Comparison of ENCODE assay signal across 12 mouse cellular contexts in genomic region chr13:53052806-53053205, GRCm38 (mm10).
"Had no signal": no experiment of that assay in that cellular context is flagged by ENCODE, and none has a peak within 500 bp of the region (broad histone marks: within the 10 kb centered on the region; RNA-seq: fewer than 3 reads in every experiment).

No protein-coding gene starts in this region.

- H3K4me2 ChIP-seq: kidney, embryonic 15.5 days; limb, embryonic 12.5 days; midbrain, embryonic 12.5 days had no signal

- H3K9me3 ChIP-seq: kidney, embryonic 15.5 days; midbrain, embryonic 12.5 days had no signal

- H3K4me1 ChIP-seq: midbrain, embryonic 12.5 days had no signal

- DNase-seq: kidney, adult 11 months; kidney, postnatal 14 days; layer of hippocampus, postnatal 36 days; lung, adult 18-20 months; right cerebral cortex, adult 18-20 months; right cerebral cortex, postnatal 25 days; thymus, adult 18-20 months; thymus, postnatal 14 days had no signal

- H3K9ac ChIP-seq: kidney, embryonic 15.5 days; limb, embryonic 12.5 days; liver, embryonic 14.5 days; midbrain, embryonic 12.5 days had no signal

- H3K36me3 ChIP-seq: kidney, embryonic 15.5 days; limb, embryonic 12.5 days; midbrain, embryonic 12.5 days had no signal

- H3K4me3 ChIP-seq: kidney, embryonic 15.5 days; limb, embryonic 12.5 days; midbrain, embryonic 12.5 days had no signal

- H3K27me3 ChIP-seq: kidney, embryonic 15.5 days; limb, embryonic 12.5 days; midbrain, embryonic 12.5 days had no signal

- H3K27ac ChIP-seq: kidney, embryonic 15.5 days; limb, embryonic 12.5 days; liver, embryonic 14.5 days; midbrain, embryonic 12.5 days had no signal
